Mouse (Mus musculus) stomach, embryonic 16.5 days (tissue): ENCODE measurements at regions not wholly inside any gene's neighbourhood (a gene's known extent, or its start where the extent isn't known, plus 50 kb on each side); places are given as distances from the start of the nearest gene placed in this dataset.

Source experiments
- ATAC-seq: fragments of 200-750 bp; cut with Nextera tagmentation; 2 replicates; pipeline ENCODE4 v1.8.0; 2017; ENCODE audit warnings: moderate number of reproducible peaks, moderate TSS enrichment; ENCODE audit not compliant: insufficient read depth, low FRiP score
- H3K27ac ChIP-seq: fragments of 300-500 bp; sonication (generic); 2 replicates; pipeline ENCODE4 v1.5.1; 2014; ENCODE audit warnings: low read length
- H3K27me3 ChIP-seq: fragments of 300-500 bp; sonication (generic); 2 replicates; pipeline ENCODE4 v1.6.1; 2014; ENCODE audit warnings: low read length, control low read depth, mixed read lengths; ENCODE audit not compliant: control insufficient read depth, insufficient read depth
- H3K36me3 ChIP-seq: fragments of 300-500 bp; sonication (generic); 2 replicates; pipeline ENCODE4 v1.6.1; 2014; ENCODE audit warnings: low read length; ENCODE audit not compliant: control insufficient read depth, insufficient read depth
- H3K4me1 ChIP-seq: fragments of 300-500 bp; sonication (generic); 2 replicates; pipeline ENCODE4 v1.6.1; 2014; ENCODE audit warnings: low read length, control low read depth, mixed read lengths; ENCODE audit not compliant: control insufficient read depth, insufficient read depth
- H3K4me2 ChIP-seq: fragments of 300-500 bp; sonication (generic); 2 replicates; pipeline ENCODE4 v1.6.1; 2014; ENCODE audit warnings: low read depth, low read length, mixed read lengths
- H3K4me3 ChIP-seq: fragments of 300-500 bp; sonication (generic); replicated peaks from 2 replicates; pipeline ENCODE4 v1.5.1; 2014; ENCODE audit warnings: mild to moderate bottlenecking, low read length
- H3K9ac ChIP-seq: fragments of 300-500 bp; sonication (generic); 2 replicates; pipeline ENCODE4 v1.6.1; 2014; ENCODE audit warnings: low read length
- H3K9me3 ChIP-seq: fragments of 300-500 bp; sonication (generic); replicated peaks from 2 replicates; pipeline ENCODE4 v1.6.1; 2016; ENCODE audit warnings: low read length, control low read depth; ENCODE audit not compliant: control insufficient read depth
- WGBS: fragments of 180-500 bp; shearing (Covaris S2); extraction: QIAGEN DNeasy Blood & Tissue Kit; methylation state at CpG from one replicate; pipeline ENCODE4 v1.1.7; 2014; 5-methylcytosine and 5-hydroxymethylcytosine counted together

DNA sequence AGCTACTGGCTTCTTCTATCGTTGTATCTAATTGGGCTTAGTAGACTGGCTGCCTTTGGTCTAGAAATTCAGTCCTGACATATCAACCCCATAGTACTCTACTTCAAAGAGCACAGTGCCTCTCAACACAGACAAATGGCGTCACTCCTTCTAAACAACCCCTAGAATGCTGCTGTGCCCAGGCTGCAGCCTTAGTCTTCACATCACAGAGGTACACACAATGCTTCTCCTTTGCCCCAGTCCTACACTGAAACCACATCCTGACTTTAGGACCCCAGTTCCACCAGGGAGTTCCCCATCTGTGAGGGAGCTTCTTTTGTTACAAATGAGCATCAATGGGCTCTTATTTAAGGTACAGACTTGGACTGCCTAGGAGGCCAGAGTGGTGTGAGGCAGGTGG lies 312.6 kb downstream of the Cd83 start:
- Histone ChIP-seq H3K27ac (no peak overlapping the region), H3K27me3 (peaks cover 3% of the 10 kb centered on the region; the same call in 1 of the 2 replicates), H3K9me3 (no peaks in the 10 kb centered on the region), H3K4me3 (no peak overlapping the region), H3K36me3 (no peaks in the 10 kb centered on the region), H3K4me2 (no peak overlapping the region), H3K9ac (no peak overlapping the region), H3K4me1 (peaks cover 4% of the 10 kb centered on the region; the same call in 1 of the 2 replicates)
- WGBS: 65% methylated on average over 2 of the region's 2 CpGs
- ATAC-seq: no peak

DNA sequence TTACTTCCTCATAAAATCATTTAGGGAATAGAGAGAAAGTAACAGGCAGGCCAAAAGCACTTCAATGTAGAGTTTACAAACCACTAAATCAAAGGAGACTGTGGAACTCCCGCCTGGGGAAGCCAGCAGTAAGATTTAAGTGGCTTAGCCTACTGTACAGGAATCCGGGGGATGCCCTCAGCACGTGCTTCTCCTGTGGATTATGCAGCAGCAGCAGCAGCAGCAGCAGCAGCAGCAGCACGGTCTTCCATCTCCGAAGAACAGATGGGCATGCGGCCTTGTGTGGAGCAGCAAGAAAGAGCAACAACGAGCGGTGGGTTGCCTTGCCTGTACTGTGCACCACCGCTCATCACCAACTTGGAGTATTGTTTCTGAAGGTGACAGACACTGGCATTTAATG lies 314.9 kb downstream of the Cd83 start:
- H3K4me2 ChIP-seq: no peak overlapping the region
- H3K4me1 ChIP-seq: peaks cover 4% of the 10 kb centered on the region; the same call in 1 of the 2 replicates
- H3K9me3 ChIP-seq: 0 out of 2 replicates have a peak, but pooled peaks cover 3% of the 10 kb centered on the region
- 62% methylated on average over 9 of the region's 9 CpGs for WGBS
- H3K4me3 ChIP-seq: no peak overlapping the region
- H3K27me3 ChIP-seq: peaks cover 3% of the 10 kb centered on the region; the same call in 1 of the 2 replicates
- ATAC-seq: no peak
- H3K27ac ChIP-seq: no peak overlapping the region
- H3K36me3 ChIP-seq: no peaks in the 10 kb centered on the region
- no peak overlapping the region for H3K9ac ChIP-seq

- ATAC-seq: no peak
- peaks cover 4% of the 10 kb centered on the region; the same call in 1 of the 2 replicates for H3K4me1 ChIP-seq
- H3K9ac ChIP-seq: peak overlapping the region; percentile 49
- no peaks in the 10 kb centered on the region for H3K36me3 ChIP-seq
- 23% methylated on average over 21 of the region's 21 CpGs for WGBS
- H3K9me3 ChIP-seq: 0 out of 2 replicates have a peak, but pooled peaks cover 3% of the 10 kb centered on the region
- H3K4me2 ChIP-seq: peak overlapping the region; percentile 22
- no peak overlapping the region for H3K27ac ChIP-seq
- peak overlapping the region; percentile 12; the same call in 1 of the 2 replicates for H3K4me3 ChIP-seq
- peaks cover 3% of the 10 kb centered on the region; the same call in 1 of the 2 replicates for H3K27me3 ChIP-seq
Measured at GRCm38 (mm10) chr13:44100125-44101067, 315.8 kb downstream of the Cd83 start.

GRCm38 (mm10) chr13:44101161-44101560 lies 316.6 kb downstream of the Cd83 start:
- Histone ChIP-seq H3K27ac (no peak overlapping the region), H3K9me3 (0 out of 2 replicates have a peak, but pooled peaks cover 3% of the 10 kb centered on the region), H3K4me2 (peak overlapping the region; percentile 22), H3K9ac (no peak overlapping the region), H3K4me1 (peaks cover 4% of the 10 kb centered on the region; the same call in 1 of the 2 replicates), H3K36me3 (no peaks in the 10 kb centered on the region), H3K27me3 (peaks cover 3% of the 10 kb centered on the region; the same call in 1 of the 2 replicates), H3K4me3 (0 out of 2 replicates have a peak overlapping the region, but pooled peaks have one; percentile 12)
- WGBS: 38% methylated on average over 6 of the region's 6 CpGs
- ATAC-seq: no peak

DNA sequence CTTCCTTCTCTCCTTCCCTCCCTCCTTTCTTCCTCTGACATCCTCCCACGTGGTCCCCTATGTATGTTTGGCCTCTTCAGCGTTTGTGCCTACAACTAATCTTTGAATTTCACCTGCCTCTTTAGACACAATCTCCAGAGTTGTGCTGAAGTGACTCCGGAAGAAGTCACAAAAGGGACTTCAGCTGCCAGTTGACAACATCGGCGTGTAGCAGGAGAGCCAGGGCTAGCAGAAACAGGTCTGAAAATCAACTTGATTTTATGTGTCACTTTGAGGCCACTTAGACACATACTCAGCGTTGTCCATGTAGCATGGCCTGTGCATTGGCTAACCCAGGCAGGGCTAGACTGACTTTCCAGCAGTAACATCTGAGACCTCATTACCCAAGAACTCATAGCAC lies 317.2 kb downstream of the Cd83 start:
- Histone ChIP-seq H3K4me3 (no peak overlapping the region), H3K9me3 (0 out of 2 replicates have a peak, but pooled peaks cover 3% of the 10 kb centered on the region), H3K9ac (no peak overlapping the region), H3K4me2 (no peak overlapping the region), H3K36me3 (no peaks in the 10 kb centered on the region), H3K4me1 (peaks cover 4% of the 10 kb centered on the region; the same call in 1 of the 2 replicates), H3K27ac (no peak overlapping the region), H3K27me3 (peaks cover 3% of the 10 kb centered on the region; the same call in 1 of the 2 replicates)
- no peak for ATAC-seq
- WGBS: 73% methylated on average over 6 of the region's 6 CpGs

DNA sequence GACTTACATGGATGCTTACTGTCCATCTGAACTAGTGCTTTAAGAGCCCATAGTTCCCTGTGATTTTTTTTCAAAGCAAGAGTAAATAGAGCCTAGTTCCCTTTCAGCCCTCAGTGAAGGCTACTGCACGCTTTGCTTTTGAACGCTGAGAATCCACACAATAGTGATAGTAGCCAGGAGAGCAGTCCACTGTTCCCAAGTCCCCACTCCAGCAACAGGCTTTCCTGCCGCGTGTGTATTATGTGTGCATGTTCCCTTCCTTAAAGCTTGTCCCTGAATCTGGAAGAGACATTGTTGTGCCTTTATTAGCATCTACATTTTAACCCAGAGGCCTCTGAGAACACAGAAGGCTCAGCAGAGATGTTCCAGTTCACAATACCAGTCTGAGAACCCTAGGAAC lies 317.7 kb downstream of the Cd83 start:
- WGBS: 65% methylated on average over 4 of the region's 4 CpGs
- 0 out of 2 replicates have a peak, but pooled peaks cover 3% of the 10 kb centered on the region for H3K9me3 ChIP-seq

DNA sequence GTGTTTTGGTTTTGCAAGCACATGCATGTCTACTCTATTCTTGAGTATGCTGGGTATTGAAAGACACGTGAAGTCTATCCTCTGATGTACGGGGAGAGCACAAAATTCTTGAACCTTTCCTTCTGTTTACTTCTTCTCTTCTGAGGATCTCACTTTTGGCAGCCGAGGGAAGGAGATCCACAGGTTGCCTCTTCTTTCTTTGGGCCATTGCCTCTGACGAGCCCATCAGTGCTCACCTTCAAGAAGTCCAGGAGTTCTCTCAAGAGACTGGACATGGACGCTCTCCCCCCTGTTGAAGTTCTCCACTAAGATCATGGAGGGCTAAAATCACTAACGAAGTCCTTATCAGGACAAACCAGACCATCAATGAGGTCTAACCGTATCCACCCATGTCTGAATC lies 318.8 kb downstream of the Cd83 start:
- Histone ChIP-seq H3K4me1 (peaks cover 4% of the 10 kb centered on the region; the same call in 1 of the 2 replicates), H3K27ac (no peak overlapping the region), H3K4me3 (no peak overlapping the region), H3K9ac (no peak overlapping the region), H3K9me3 (0 out of 2 replicates have a peak, but pooled peaks cover 3% of the 10 kb centered on the region), H3K4me2 (no peak overlapping the region), H3K36me3 (no peaks in the 10 kb centered on the region), H3K27me3 (peaks cover 3% of the 10 kb centered on the region; the same call in 1 of the 2 replicates)
- WGBS: 91% methylated on average over 7 of the region's 7 CpGs
- no peak for ATAC-seq

More for the DNA sequence above, 317.7 kb downstream of the Cd83 start:
- peaks cover 4% of the 10 kb centered on the region; the same call in 1 of the 2 replicates for H3K4me1 ChIP-seq
- H3K27me3 ChIP-seq: peaks cover 3% of the 10 kb centered on the region; the same call in 1 of the 2 replicates
- H3K27ac ChIP-seq: no peak overlapping the region
- no peaks in the 10 kb centered on the region for H3K36me3 ChIP-seq
- no peak overlapping the region for H3K9ac ChIP-seq
- H3K4me2 ChIP-seq: no peak overlapping the region
- no peak for ATAC-seq
- no peak overlapping the region for H3K4me3 ChIP-seq

- Histone ChIP-seq H3K9me3 (0 out of 2 replicates have a peak, but pooled peaks cover 3% of the 10 kb centered on the region), H3K27ac (no peak overlapping the region), H3K4me2 (no peak overlapping the region), H3K4me1 (peaks cover 4% of the 10 kb centered on the region; the same call in 1 of the 2 replicates), H3K9ac (no peak overlapping the region), H3K27me3 (peaks cover 3% of the 10 kb centered on the region; the same call in 1 of the 2 replicates), H3K4me3 (no peak overlapping the region), H3K36me3 (no peaks in the 10 kb centered on the region)
- WGBS: 71% methylated on average over 5 of the region's 5 CpGs
- ATAC-seq: no peak
Measured at GRCm38 (mm10) chr13:44105161-44105560, 320.6 kb downstream of the Cd83 start.

DNA sequence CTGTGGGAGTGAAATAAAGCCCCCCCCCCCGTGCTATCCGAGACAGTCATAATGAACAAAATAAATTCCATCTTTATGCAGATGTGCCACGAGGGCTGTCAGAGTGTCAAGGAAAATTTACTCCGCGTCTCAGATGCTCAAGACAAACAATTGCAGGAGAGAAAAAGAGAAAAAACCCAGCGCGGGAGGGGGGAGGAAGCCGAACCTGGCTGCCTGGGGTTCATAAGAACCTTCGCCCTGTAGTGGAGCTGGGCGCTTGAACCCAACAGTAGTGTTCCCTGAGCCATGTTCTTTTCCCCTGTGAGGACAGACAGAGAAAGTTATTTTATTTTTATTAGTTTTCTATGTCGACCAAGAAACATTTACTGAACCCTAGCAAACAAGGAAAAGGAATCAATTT lies 324.1 kb downstream of the Cd83 start:
- Histone ChIP-seq H3K36me3 (no peaks in the 10 kb centered on the region), H3K4me3 (no peak overlapping the region), H3K27ac (no peak overlapping the region), H3K4me1 (no peaks in the 10 kb centered on the region), H3K9me3 (0 out of 2 replicates have a peak, but pooled peaks cover under 1% of the 10 kb centered on the region), H3K4me2 (no peak overlapping the region), H3K9ac (no peak overlapping the region), H3K27me3 (no peaks in the 10 kb centered on the region)
- no peak for ATAC-seq
- WGBS: 79% methylated on average over 11 of the region's 11 CpGs
